Mouse (Mus musculus): ENCODE data around the gene Ednra.

DNA sequence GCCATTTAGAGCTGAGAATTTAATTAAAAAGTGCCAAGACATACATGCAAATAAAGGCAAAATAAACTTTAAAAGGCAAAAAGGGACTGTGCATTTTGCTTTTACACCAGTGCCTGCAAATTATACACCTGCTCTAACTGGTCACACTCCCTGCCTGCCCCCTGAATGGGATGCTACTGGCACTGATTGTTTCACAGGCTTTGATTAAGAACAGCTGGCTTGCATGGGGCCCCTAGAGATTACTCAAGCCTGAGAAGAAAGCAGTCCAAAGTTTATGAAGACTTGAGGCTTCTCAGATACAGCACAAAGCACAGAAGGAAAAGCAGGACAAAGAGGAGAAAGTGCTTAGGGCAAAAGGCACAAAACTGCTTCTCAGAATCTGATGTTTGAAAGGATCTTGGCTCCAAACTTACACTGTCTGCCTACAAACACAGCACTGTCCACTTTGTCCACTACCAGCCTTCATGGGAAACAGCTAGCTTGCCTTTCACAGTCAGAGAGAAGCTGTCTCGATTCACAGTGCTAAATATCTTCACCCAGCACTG lies 73.5 kb downstream of the Ednra start:
- TF ChIP-seq CTCF (conservative IDR thresholded peaks at IDR 0.05; ENCODE audit: insufficient read depth, insufficient read length, low read depth, low read length) (no peak), POLR2A (IDR thresholded peaks at IDR 0.05; ENCODE audit: low read depth, low read length) (no peak)

Measured in kidney, adult 2 months (tissue).